Comparison of ENCODE assay signal across 18 mouse cellular contexts in the genomic region with DNA sequence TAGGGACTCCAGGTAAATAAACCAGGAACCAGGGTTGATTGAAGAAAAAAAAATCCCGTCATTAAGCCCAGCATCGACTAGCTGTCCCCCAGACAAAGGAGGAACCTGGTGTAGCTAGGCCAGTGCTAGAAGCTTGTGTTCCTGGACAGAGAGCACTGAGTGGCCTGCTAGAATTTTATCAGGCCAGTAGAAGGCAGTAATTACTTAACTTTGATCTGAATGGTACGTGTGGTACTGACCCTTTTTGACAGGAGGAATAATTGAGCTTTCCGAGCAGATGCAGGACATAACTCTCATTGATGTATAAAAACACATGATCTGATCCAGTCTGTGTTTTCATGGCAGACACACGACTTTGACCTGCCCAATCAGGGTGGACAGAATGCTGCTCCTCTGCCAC.
DNase-seq lines count a peak whose midpoint lies in the region; TF ChIP-seq lines count a peak whose summit lies in the region.
"Had no signal": no experiment of that assay in that cellular context is flagged by ENCODE, and none has a peak within 500 bp of the region (broad histone marks: within the 10 kb centered on the region; RNA-seq: fewer than 3 reads in every experiment).

No protein-coding gene starts in this region.

- H3K4me3 ChIP-seq in layer of hippocampus, adult 2 months, result no peak overlapping the region
- H3K4me3 ChIP-seq: embryonic facial prominence, embryonic 12.5 days; forebrain, embryonic 15.5 days; heart, embryonic 10.5 days; hindbrain, embryonic 13.5 days had no signal

- H3K27ac ChIP-seq in layer of hippocampus, adult 2 months, result no peak overlapping the region
- H3K27ac ChIP-seq: embryonic facial prominence, embryonic 12.5 days; forebrain, embryonic 15.5 days; heart, embryonic 10.5 days; hindbrain, embryonic 13.5 days; hindbrain, postnatal 0 days had no signal

- peak; percentile 56 for TF ChIP-seq CTCF in layer of hippocampus, adult 2 months (conservative IDR thresholded peaks at IDR 0.05)

- DNase-seq in layer of hippocampus, adult 2 months (ENCODE audit: low spot score in 2 of 2), result no peak
- DNase-seq in layer of hippocampus, adult 18-20 months (ENCODE audit: low spot score in 2 of 2), result no peak
- peak; percentile 23 for DNase-seq in retina, embryonic 14.5 days (ENCODE audit: low spot score)
- no peak for DNase-seq in retina, postnatal 1 day
- DNase-seq in brain, adult 2 months (ENCODE audit: low read depth, low spot score), result peak; percentile 24
- no peak for DNase-seq in adrenal gland, adult 8-10 months
- DNase-seq: adrenal gland, postnatal 25 days; cerebellum, adult 2 months; cerebellum, postnatal 10 days; gastrocnemius, postnatal 36 days; heart, adult 18-20 months; heart, postnatal 10 days; heart, postnatal 4 days had no signal

Comparison
In these comparisons a context has a peak if more than half of its experiments do, and no peak if none do; other contexts are left out.
1. DNase-seq: peak in retina, embryonic 14.5 days (single experiment) and brain, adult 2 months (single experiment); none in layer of hippocampus, adult 2 months (0 of 2), layer of hippocampus, adult 18-20 months (0 of 2), retina, postnatal 1 day (single experiment) and adrenal gland, adult 8-10 months (single experiment).